Mouse (Mus musculus): Measurements from ENCODE around the gene Acadvl.

The Acadvl gene

GRCm38 (mm10) chr11:69976271-69976670 is 38.9 kb downstream of the Acadvl start:
- no peak for DNase-seq

GRCm38 (mm10) chr11:69974907-69975306 is 40.3 kb downstream of the Acadvl start:
- DNase-seq: no peak

- DNase-seq: no peak
These were observed 44.4 kb downstream of the Acadvl start for GRCm38 (mm10) chr11:69970775-69971174.

GRCm38 (mm10) chr11:69970222-69970621 is 45.0 kb downstream of the Acadvl start:
- no peak for DNase-seq

- DNase-seq: no peak
These were observed 46.4 kb downstream of the Acadvl start for GRCm38 (mm10) chr11:69968793-69969192.

- DNase-seq: no peak
These were observed 48.2 kb downstream of the Acadvl start for GRCm38 (mm10) chr11:69966860-69967517.

- DNase-seq: peak; percentile 47
These were observed 49.0 kb downstream of the Acadvl start for GRCm38 (mm10) chr11:69966006-69966859.

- peak; percentile 79 for DNase-seq
These were observed 49.8 kb downstream of the Acadvl start for GRCm38 (mm10) chr11:69965271-69966005.

GRCm38 (mm10) chr11:69964650-69965270 is 50.5 kb downstream of the Acadvl start, which contains the start of gene Cldn7:
Gene Cldn7 (plus strand): TSS chr11:69964779.
- DNase-seq: no peak

GRCm38 (mm10) chr11:69961841-69962240 is 53.4 kb downstream of the Acadvl start:
- DNase-seq: no peak

GRCm38 (mm10) chr11:69960616-69961015 is 54.6 kb downstream of the Acadvl start:
- no peak for DNase-seq
